Mouse (Mus musculus) forebrain, postnatal 0 days (tissue): ENCODE measurements around the gene Colca2. TPM values are rescaled to one million over a fixed set of nuclear protein-coding genes. Genes with fewer than 3 reads are reported as not detected.

Experiments
- ATAC-seq: fragments of 200-750 bp; cut with Nextera tagmentation; 2 replicates; pipeline ENCODE4 v1.8.0; 2017; ENCODE audit warnings: mild to moderate bottlenecking, moderate library complexity
- DNase-seq: peaks from one replicate; pipeline ENCODE4 v3.0.0-alpha.2; 2015
- H3K27ac ChIP-seq: fragments of 300-500 bp; sonication (generic); 2 replicates; pipeline ENCODE4 v1.5.1; 2014; ENCODE audit warnings: low read depth, mild to moderate bottlenecking, antibody characterized with exemption, low read length, moderate library complexity, mixed read lengths
- H3K27me3 ChIP-seq: fragments of 300-500 bp; sonication (generic); 2 replicates; pipeline ENCODE4 v1.6.1; 2014; ENCODE audit warnings: mild to moderate bottlenecking, low read length, mixed read lengths; ENCODE audit not compliant: insufficient read depth
- H3K36me3 ChIP-seq: fragments of 300-500 bp; sonication (generic); 2 replicates; pipeline ENCODE4 v1.6.1; 2014; ENCODE audit warnings: mild to moderate bottlenecking, moderate library complexity; ENCODE audit not compliant: insufficient read depth
- H3K4me1 ChIP-seq: fragments of 300-500 bp; sonication (generic); 2 replicates; pipeline ENCODE4 v1.6.1; 2014; ENCODE audit warnings: antibody characterized with exemption; ENCODE audit not compliant: insufficient read depth
- H3K4me2 ChIP-seq: fragments of 300-500 bp; sonication (generic); 2 replicates; pipeline ENCODE4 v1.6.1; 2014; ENCODE audit warnings: low read depth, mild to moderate bottlenecking, moderate library complexity
- H3K4me3 ChIP-seq: fragments of 300-500 bp; sonication (generic); 2 replicates; pipeline ENCODE4 v1.5.1; 2014; ENCODE audit warnings: low read depth, low read length, mixed read lengths
- H3K9ac ChIP-seq: fragments of 300-500 bp; sonication (generic); 2 replicates; pipeline ENCODE4 v1.6.1; 2014; ENCODE audit warnings: mild to moderate bottlenecking
- H3K9me3 ChIP-seq: fragments of 300-500 bp; sonication (generic); 2 replicates; pipeline ENCODE4 v1.6.1; 2016; ENCODE audit warnings: low read length
- CTCF ChIP-seq: sonication (generic); IDR thresholded peaks from 2 replicates; pipeline ENCODE4 v1.5.1; 2016; ENCODE audit warnings: antibody characterized with exemption, control low read depth, low read depth
- WGBS: fragments of 180-500 bp; shearing (Covaris S2); extraction: QIAGEN DNeasy Blood & Tissue Kit; methylation state at CpG from one replicate; pipeline ENCODE4 v1.1.7; 2014; 5-methylcytosine and 5-hydroxymethylcytosine counted together
- polyA plus RNA-seq: library from polyadenylated mRNA; unstranded; fragments of >200 nt; fragmentation: Nextera tagmentation; extraction: Ambion mirVana; gene quantifications from 2 replicates; pipeline ENCODE4 v1.2.1, GENCODE M21; 2015
- total RNA-seq: library from RNA; depleted of rRNA; stranded (reverse); fragments of >200 nt; gene quantifications from 2 replicates; pipeline ENCODE4 v1.2.3, GENCODE M21; 2014; rRNA removed

The Colca2 gene
- total RNA-seq (0.15 and 0.33 TPM in 2 replicates), polyA plus RNA-seq (0.84 and 1.0 TPM in 2 replicates)

GRCm38 (mm10) chr9:51278500-51279381 is at the start of gene Colca2:
Gene Colca2, minus strand, starts transcription at chr9:51278569.
- DNase-seq (peak; percentile 60), ATAC-seq (peak; percentile 97)
- no peaks in the 10 kb centered on the region for H3K4me1 ChIP-seq
- 2% methylated on average over 53 of the region's 53 CpGs for WGBS
- peak within 1 kb of the TSS; percentile 41 for H3K4me3 ChIP-seq
- H3K9ac ChIP-seq: peak within 1 kb of the TSS; percentile 37
- H3K9me3 ChIP-seq: no peaks in the 10 kb centered on the region
- H3K36me3 ChIP-seq: no peaks in the 10 kb centered on the region
- H3K27me3 ChIP-seq: no peaks in the 10 kb centered on the region; the same call in 1 of the 2 replicates
- H3K27ac ChIP-seq: no peak within 1 kb of the TSS
- H3K4me2 ChIP-seq: peak within 1 kb of the TSS; percentile 62
- TF ChIP-seq CTCF: peak; percentile 43

- Histone ChIP-seq H3K4me3 (no peak overlapping the region), H3K36me3 (no peaks in the 10 kb centered on the region), H3K27me3 (no peaks in the 10 kb centered on the region), H3K9me3 (no peaks in the 10 kb centered on the region), H3K27ac (no peak overlapping the region), H3K4me1 (no peaks in the 10 kb centered on the region), H3K4me2 (no peak overlapping the region), H3K9ac (no peak overlapping the region)
- no peak for ATAC-seq
- no peak for TF ChIP-seq CTCF
- 92% methylated on average over 5 of the region's 5 CpGs for WGBS
- no peak for DNase-seq
Measured at GRCm38 (mm10) chr9:51327555-51327903, 49.2 kb upstream of the Colca2 start.

- Histone ChIP-seq H3K9ac (no peak overlapping the region), H3K4me2 (no peak overlapping the region), H3K27me3 (no peaks in the 10 kb centered on the region), H3K27ac (no peak overlapping the region), H3K36me3 (no peaks in the 10 kb centered on the region), H3K9me3 (no peaks in the 10 kb centered on the region), H3K4me1 (no peaks in the 10 kb centered on the region), H3K4me3 (no peak overlapping the region)
- TF ChIP-seq CTCF: no peak
- 86% methylated on average over 11 of the region's 11 CpGs for WGBS
- ATAC-seq (no peak), DNase-seq (no peak)
Measured at GRCm38 (mm10) chr9:51326619-51327554, 48.5 kb upstream of the Colca2 start.

DNA sequence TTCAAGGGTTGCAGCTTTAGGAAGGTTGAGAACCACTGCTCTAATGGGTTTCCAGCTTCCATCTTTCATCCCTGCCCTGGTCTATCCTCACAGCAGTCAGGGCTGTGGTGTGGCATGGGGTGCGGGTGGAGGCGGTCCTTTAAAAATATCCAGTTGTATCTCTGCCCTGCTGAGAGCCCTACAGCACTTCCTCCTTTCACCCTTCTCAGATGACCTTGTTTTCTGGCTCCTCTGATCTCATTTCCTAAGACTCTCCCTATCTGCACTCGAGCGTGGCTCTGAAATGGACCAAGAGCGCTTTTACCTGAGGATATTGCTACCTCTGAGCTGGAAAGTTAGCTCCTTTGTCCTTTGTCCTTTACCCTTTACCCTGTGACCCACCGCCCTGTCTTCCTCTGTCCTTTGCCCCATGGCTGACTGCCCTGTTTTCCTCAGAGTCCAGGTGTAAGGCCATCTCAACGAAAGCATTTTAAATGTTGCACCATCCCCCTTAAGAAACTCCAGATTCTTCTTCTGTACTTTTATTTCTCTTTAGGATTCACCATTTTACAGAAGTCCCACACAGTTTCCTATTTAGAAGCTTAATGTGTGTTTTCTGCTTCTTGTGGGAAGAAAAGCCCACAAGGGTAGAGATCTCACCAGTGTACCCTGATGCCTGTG is 46.2 kb upstream of the Colca2 start:
- Histone ChIP-seq H3K27ac (no peak overlapping the region), H3K36me3 (no peaks in the 10 kb centered on the region), H3K4me1 (no peaks in the 10 kb centered on the region), H3K9ac (no peak overlapping the region), H3K9me3 (no peaks in the 10 kb centered on the region), H3K27me3 (no peaks in the 10 kb centered on the region), H3K4me2 (no peak overlapping the region), H3K4me3 (no peak overlapping the region)
- no peak for ATAC-seq
- WGBS: 86% methylated on average over 7 of the region's 7 CpGs
- no peak for DNase-seq
- no peak for TF ChIP-seq CTCF

- TF ChIP-seq CTCF: no peak
- WGBS: 89% methylated on average over 1 of the region's 1 CpGs
- no peak overlapping the region for H3K9ac ChIP-seq
Measured at GRCm38 (mm10) chr9:51320096-51320495, 41.7 kb upstream of the Colca2 start.

DNA sequence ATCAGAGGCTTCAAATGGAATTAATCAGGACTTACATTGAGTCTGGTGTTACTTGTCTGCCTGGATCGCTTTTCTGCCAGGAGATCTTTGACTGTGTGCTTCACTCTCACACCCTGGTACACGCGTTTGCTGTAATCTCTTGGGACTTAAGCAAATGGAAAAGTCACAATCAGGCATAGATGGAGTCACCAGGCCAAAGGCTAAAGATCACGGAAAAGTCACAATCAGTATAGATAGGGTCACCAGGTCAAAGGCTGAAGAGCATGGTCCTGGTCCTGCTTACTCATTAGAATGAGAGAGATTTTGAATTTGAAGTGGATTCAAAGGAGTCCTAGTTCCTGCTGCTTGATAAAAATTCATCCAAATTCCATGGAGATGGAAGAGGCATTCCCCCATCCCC is 39.9 kb upstream of the Colca2 start:
- no peak overlapping the region for H3K4me3 ChIP-seq
- H3K27me3 ChIP-seq: no peaks in the 10 kb centered on the region
- H3K9ac ChIP-seq: no peak overlapping the region
- no peak overlapping the region for H3K27ac ChIP-seq
- ATAC-seq: no peak
- no peaks in the 10 kb centered on the region for H3K4me1 ChIP-seq
- no peaks in the 10 kb centered on the region for H3K36me3 ChIP-seq
- 91% methylated on average over 4 of the region's 4 CpGs for WGBS
- H3K4me2 ChIP-seq: no peak overlapping the region
- TF ChIP-seq CTCF: no peak
- no peak for DNase-seq
- H3K9me3 ChIP-seq: no peaks in the 10 kb centered on the region

More at GRCm38 (mm10) chr9:51320096-51320495, 41.7 kb upstream of the Colca2 start:
- Histone ChIP-seq H3K27ac (no peak overlapping the region), H3K4me3 (no peak overlapping the region), H3K4me2 (no peak overlapping the region), H3K4me1 (no peaks in the 10 kb centered on the region), H3K36me3 (no peaks in the 10 kb centered on the region), H3K9me3 (no peaks in the 10 kb centered on the region), H3K27me3 (no peaks in the 10 kb centered on the region)
- no peak for ATAC-seq
- DNase-seq: no peak
